Mouse (Mus musculus): ENCODE results near the gene Leng8.

The Leng8 gene

GRCm38 (mm10) chr7:4124856-4125255 is 12.0 kb upstream of the Leng8 start:
- in situ Hi-C loops (cut with MboI; ENCODE audit: unreplicated experiment in 2 of 2), result loop anchor here (5.0 to 25.0 kb wide), 8 partner anchors 98 to 812 kb away; partner anchors contain the start of genes Ssc5d (in 2 of the 2), Ube2s (in 2 of the 2) and Tmem86b (in 1 of the 2)

- in situ Hi-C loops (cut with MboI; ENCODE audit: unreplicated experiment in 2 of 2), result loop anchor here (5.0 to 25.0 kb wide), 8 partner anchors 98 to 812 kb away; partner anchors contain the start of genes Ssc5d (in 2 of the 2), Ube2s (in 2 of the 2) and Tmem86b (in 1 of the 2)
Measured at GRCm38 (mm10) chr7:4125306-4125705, 11.5 kb upstream of the Leng8 start.

DNA sequence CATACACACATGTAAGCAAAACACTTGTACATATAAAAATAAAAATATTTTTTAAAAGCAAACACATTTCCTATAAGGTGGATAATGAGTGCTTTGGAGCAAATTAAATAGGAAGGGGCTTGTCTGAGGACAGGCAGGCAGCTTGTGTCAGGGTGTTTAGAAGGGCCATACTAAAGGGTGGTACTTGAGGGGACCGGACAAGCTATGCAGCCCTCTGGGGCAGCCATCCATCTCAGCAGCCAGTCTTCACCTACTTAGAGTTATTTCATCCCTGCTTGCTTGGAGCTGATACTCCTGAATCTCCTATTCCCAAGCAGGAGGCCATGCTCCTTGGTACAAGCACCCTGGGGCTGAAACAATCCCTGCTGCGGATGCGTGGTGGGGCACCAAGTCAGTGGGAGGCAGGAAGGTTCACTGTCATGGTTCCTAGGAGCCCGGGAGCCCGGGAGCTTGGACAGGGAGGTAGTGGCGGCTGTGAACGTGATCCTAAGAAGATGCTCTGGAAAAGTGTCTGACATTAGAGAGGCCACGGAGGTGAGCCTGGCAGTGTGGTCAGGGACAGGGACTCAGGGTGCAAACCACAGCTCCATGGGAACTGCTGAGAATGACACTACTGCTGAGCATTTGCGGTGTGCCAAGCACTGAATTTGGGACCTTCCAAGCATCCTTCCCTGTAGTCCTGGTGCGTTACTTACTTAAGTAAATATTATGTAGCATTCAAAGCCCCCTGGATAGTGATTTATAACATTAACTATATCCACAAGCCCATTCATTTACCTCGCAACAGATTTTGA is 9.7 kb upstream of the Leng8 start:
- in situ Hi-C loops (cut with MboI; ENCODE audit: unreplicated experiment in 2 of 2), result loop anchor here (5.0 to 25.0 kb wide), 8 partner anchors 100 to 810 kb away; partner anchors contain the start of genes Ssc5d (in 2 of the 2), Ube2s (in 2 of the 2) and Tmem86b (in 1 of the 2)

GRCm38 (mm10) chr7:4127894-4128293 is 8.9 kb upstream of the Leng8 start:
- in situ Hi-C loops (cut with MboI; ENCODE audit: unreplicated experiment in 2 of 2), result loop anchor here (5.0 to 25.0 kb wide), 8 partner anchors 101 to 809 kb away; partner anchors contain the start of genes Ssc5d (in 2 of the 2), Ube2s (in 2 of the 2) and Tmem86b (in 1 of the 2)

DNA sequence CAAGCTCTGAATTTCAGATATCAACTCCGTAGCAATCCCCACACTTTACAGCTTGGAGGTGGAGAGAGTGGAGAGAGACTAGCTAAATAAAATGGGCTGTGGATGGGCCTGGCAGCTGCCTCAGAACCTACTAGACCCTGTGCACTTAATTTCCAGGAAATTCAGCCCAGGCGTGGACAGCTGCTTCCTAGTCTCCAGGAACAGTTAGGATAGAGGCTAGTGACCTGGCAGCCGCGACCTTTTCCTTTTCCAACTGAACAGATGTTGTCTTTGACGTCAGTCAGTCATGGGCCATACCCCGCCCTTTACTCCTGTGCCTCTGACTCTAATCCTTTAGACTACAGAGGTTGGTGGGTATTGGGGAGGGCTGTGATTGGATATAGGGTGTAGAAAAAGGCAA is 8.0 kb upstream of the Leng8 start:
- in situ Hi-C loops (cut with MboI; ENCODE audit: unreplicated experiment in 2 of 2), result loop anchor here (5.0 to 25.0 kb wide), 8 partner anchors 102 to 808 kb away; partner anchors contain the start of genes Ssc5d (in 2 of the 2), Ube2s (in 2 of the 2) and Tmem86b (in 1 of the 2)

- in situ Hi-C loops (cut with MboI; ENCODE audit: unreplicated experiment in 2 of 2), result loop anchor here (10.0 to 25.0 kb wide), 4 partner anchors 436 to 806 kb away; partner anchors contain the start of genes Ssc5d (in 2 of the 2), Ube2s (in 2 of the 2), Mboat7 (in 1 of the 2) and Tmem86b (in 1 of the 2)
Measured at GRCm38 (mm10) chr7:4130686-4131452, 6.0 kb upstream of the Leng8 start.

GRCm38 (mm10) chr7:4131964-4132363 is 4.9 kb upstream of the Leng8 start:
- in situ Hi-C loops (cut with MboI; ENCODE audit: unreplicated experiment in 2 of 2), result loop anchor here (10.0 to 25.0 kb wide), 4 partner anchors 437 to 805 kb away; partner anchors contain the start of genes Ssc5d (in 2 of the 2), Ube2s (in 2 of the 2), Mboat7 (in 1 of the 2) and Tmem86b (in 1 of the 2)

- in situ Hi-C loops (cut with MboI; ENCODE audit: unreplicated experiment in 2 of 2), result loop anchor here (10.0 to 25.0 kb wide), 4 partner anchors 438 to 805 kb away; partner anchors contain the start of genes Ssc5d (in 2 of the 2), Ube2s (in 2 of the 2), Mboat7 (in 1 of the 2) and Tmem86b (in 1 of the 2)
Measured at GRCm38 (mm10) chr7:4132581-4132980, 4.3 kb upstream of the Leng8 start.

DNA sequence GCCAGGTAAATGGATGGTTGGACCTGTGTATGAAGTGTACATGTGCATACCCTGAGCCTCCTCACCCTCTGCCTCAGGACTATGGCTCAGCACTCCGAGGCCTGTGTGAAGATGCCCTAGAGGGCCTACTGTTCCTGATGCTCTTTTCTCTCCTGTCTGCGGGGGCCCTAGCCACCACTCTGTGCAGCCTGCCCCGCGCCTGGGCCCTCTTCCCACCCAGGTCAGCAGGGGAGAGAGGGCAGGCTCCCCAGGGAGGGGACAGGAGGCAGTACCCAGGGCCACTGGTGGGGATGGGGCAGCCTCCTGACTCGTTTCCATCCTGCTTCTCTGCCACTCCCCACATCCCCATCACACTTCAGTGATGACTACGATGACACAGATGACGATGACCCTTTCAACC is 3.8 kb upstream of the Leng8 start:
- in situ Hi-C loops (cut with MboI; ENCODE audit: unreplicated experiment in 2 of 2), result loop anchor here (10.0 to 25.0 kb wide), 4 partner anchors 438 to 804 kb away; partner anchors contain the start of genes Ssc5d (in 2 of the 2), Ube2s (in 2 of the 2), Mboat7 (in 1 of the 2) and Tmem86b (in 1 of the 2)

GRCm38 (mm10) chr7:4134911-4135310 is 1.9 kb upstream of the Leng8 start:
- in situ Hi-C loops (cut with MboI; ENCODE audit: unreplicated experiment in 2 of 2), result loop anchor here (5.0 to 25.0 kb wide), 5 partner anchors 440 to 802 kb away; partner anchors contain the start of genes Ndufa3 (in 2 of the 2), Oscar (in 2 of the 2), Ssc5d (in 2 of the 2) and Ube2s (in 2 of the 2)

GRCm38 (mm10) chr7:4136404-4136770 is 452 bp upstream of the Leng8 start:
- in situ Hi-C loops (cut with MboI; ENCODE audit: unreplicated experiment in 2 of 2), result loop anchor here (5.0 to 25.0 kb wide), 5 partner anchors 442 to 801 kb away; partner anchors contain the start of genes Ndufa3 (in 2 of the 2), Oscar (in 2 of the 2), Ssc5d (in 2 of the 2) and Ube2s (in 2 of the 2)

GRCm38 (mm10) chr7:4137746-4138145 is 907 bp downstream of the Leng8 start:
- in situ Hi-C loops (cut with MboI; ENCODE audit: unreplicated experiment in 2 of 2), result loop anchor here (5.0 to 25.0 kb wide), 5 partner anchors 443 to 800 kb away; partner anchors contain the start of genes Ndufa3 (in 2 of the 2), Oscar (in 2 of the 2), Ssc5d (in 2 of the 2) and Ube2s (in 2 of the 2)

- in situ Hi-C loops (cut with MboI; ENCODE audit: unreplicated experiment in 2 of 2), result loop anchor here (5.0 to 25.0 kb wide), 5 partner anchors 443 to 799 kb away; partner anchors contain the start of genes Ndufa3 (in 2 of the 2), Oscar (in 2 of the 2), Ssc5d (in 2 of the 2) and Ube2s (in 2 of the 2)
Measured at GRCm38 (mm10) chr7:4138181-4138580, 1.3 kb downstream of the Leng8 start.

GRCm38 (mm10) chr7:4138671-4139070 is 1.8 kb downstream of the Leng8 start:
- in situ Hi-C loops (cut with MboI; ENCODE audit: unreplicated experiment in 2 of 2), result loop anchor here (5.0 to 25.0 kb wide), 5 partner anchors 444 to 799 kb away; partner anchors contain the start of genes Ndufa3 (in 2 of the 2), Oscar (in 2 of the 2), Ssc5d (in 2 of the 2) and Ube2s (in 2 of the 2)

GRCm38 (mm10) chr7:4139391-4139790 is 2.6 kb downstream of the Leng8 start:
- in situ Hi-C loops (cut with MboI; ENCODE audit: unreplicated experiment in 2 of 2), result loop anchor here (5.0 to 25.0 kb wide), 5 partner anchors 445 to 798 kb away; partner anchors contain the start of genes Ndufa3 (in 2 of the 2), Oscar (in 2 of the 2), Ssc5d (in 2 of the 2) and Ube2s (in 2 of the 2)

DNA sequence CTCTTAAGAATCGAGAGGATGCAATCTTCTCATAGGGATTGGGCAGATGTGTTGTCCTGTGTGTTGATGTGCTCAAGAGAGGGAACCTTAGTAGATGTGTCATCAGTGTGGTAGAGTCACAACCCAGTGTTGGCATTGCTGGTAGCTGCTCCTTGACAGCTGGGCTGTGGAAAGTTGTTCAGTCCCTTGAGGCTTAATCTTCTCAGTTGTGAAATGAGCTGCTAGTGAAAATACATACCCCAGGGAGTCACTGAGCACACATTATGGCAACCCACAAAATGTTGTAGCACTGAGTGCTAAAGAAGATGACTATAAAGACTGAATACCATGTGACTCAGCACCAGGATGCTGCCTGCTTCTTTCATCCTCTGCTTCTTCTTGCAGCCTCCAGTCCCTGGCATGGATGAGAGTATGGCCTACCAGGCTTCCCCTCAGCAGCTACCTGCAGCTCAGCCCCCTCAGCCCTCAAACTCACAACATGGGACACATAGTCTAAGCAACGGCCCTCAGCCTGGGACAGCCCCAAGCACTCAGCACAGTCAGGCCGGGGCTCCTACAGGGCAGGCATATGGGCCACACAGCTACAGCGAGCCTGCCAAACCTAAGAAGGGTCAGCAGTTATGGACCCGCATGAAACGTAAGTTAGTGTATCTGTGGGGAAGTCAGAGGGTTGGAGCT is 4.9 kb downstream of the Leng8 start:
- in situ Hi-C loops (cut with MboI; ENCODE audit: unreplicated experiment in 2 of 2), result loop anchor here (10.0 to 25.0 kb wide), 4 partner anchors 447 to 796 kb away; partner anchors contain the start of genes Ssc5d (in 2 of the 2), Ube2s (in 2 of the 2), Mboat7 (in 1 of the 2) and Tmem86b (in 1 of the 2)

GRCm38 (mm10) chr7:4142796-4143445 is 6.1 kb downstream of the Leng8 start:
- in situ Hi-C loops (cut with MboI; ENCODE audit: unreplicated experiment in 2 of 2), result loop anchor here (10.0 to 25.0 kb wide), 4 partner anchors 448 to 794 kb away; partner anchors contain the start of genes Ssc5d (in 2 of the 2), Ube2s (in 2 of the 2), Mboat7 (in 1 of the 2) and Tmem86b (in 1 of the 2)

Data from v-Abl transformed pro-B cells (cell line).